Mouse (Mus musculus) neural tube, embryonic 15.5 days (tissue): ENCODE results near the gene Defa23. TPM values are rescaled to one million over a fixed set of nuclear protein-coding genes. Genes with fewer than 3 reads are reported as not detected.
"Not testable (repeated sequence)": the region's sequence is repeated elsewhere in the genome, so short reads cannot be mapped to it uniquely, and the experiment has no call there.

Source experiments
- ATAC-seq: fragments of 200-750 bp; cut with Nextera tagmentation; 2 replicates; pipeline ENCODE4 v1.8.0; 2017; ENCODE audit warnings: mild to moderate bottlenecking, moderate TSS enrichment, moderate library complexity; ENCODE audit not compliant: low FRiP score
- H3K27ac ChIP-seq: fragments of 300-500 bp; sonication (generic); replicated peaks from 2 replicates; pipeline ENCODE4 v1.5.1; 2015; ENCODE audit warnings: mild to moderate bottlenecking, inconsistent platforms
- H3K27me3 ChIP-seq: fragments of 300-500 bp; sonication (generic); replicated peaks from 2 replicates; pipeline ENCODE4 v1.6.1; 2015; ENCODE audit warnings: inconsistent platforms
- H3K36me3 ChIP-seq: fragments of 300-500 bp; sonication (generic); 2 replicates; pipeline ENCODE4 v1.6.1; 2015; ENCODE audit warnings: inconsistent platforms
- H3K4me1 ChIP-seq: fragments of 300-500 bp; sonication (generic); 2 replicates; pipeline ENCODE4 v1.6.1; 2015; ENCODE audit warnings: inconsistent platforms
- H3K4me2 ChIP-seq: fragments of 300-500 bp; sonication (generic); 2 replicates; pipeline ENCODE4 v1.6.1; 2015; ENCODE audit warnings: inconsistent platforms, mild to moderate bottlenecking, moderate library complexity
- H3K4me3 ChIP-seq: fragments of 300-500 bp; sonication (generic); replicated peaks from 2 replicates; pipeline ENCODE4 v1.5.1; 2015; ENCODE audit warnings: mild to moderate bottlenecking, inconsistent platforms
- H3K9ac ChIP-seq: fragments of 300-500 bp; sonication (generic); replicated peaks from 2 replicates; pipeline ENCODE4 v1.6.1; 2015; ENCODE audit warnings: mild to moderate bottlenecking, inconsistent platforms
- H3K9me3 ChIP-seq: fragments of 300-500 bp; sonication (generic); replicated peaks from 2 replicates; pipeline ENCODE4 v1.6.1; 2016; ENCODE audit warnings: inconsistent platforms
- WGBS: fragments of 180-500 bp; shearing (Covaris S2); methylation state at CpG from one replicate; pipeline ENCODE4 v1.1.7; 2015; ENCODE audit warnings: mixed read lengths; 5-methylcytosine and 5-hydroxymethylcytosine counted together
- polyA plus RNA-seq: library from polyadenylated mRNA; unstranded; fragments of >200 nt; fragmentation: Nextera tagmentation; extraction: Ambion mirVana; gene quantifications from 2 replicates; pipeline ENCODE4 v1.2.1, GENCODE M21; 2015

Defa23 gene
- polyA plus RNA-seq, result not detected in 2 replicates

- not testable (repeated sequence) for ATAC-seq, H3K27me3 ChIP-seq, H3K9me3 ChIP-seq, H3K4me1 ChIP-seq, H3K27ac ChIP-seq, H3K4me2 ChIP-seq, H3K9ac ChIP-seq, H3K4me3 ChIP-seq, H3K36me3 ChIP-seq
- WGBS, result no CpG with 5 or more reads among the region's 1 CpGs
These were observed at the start of gene Defa23 for GRCm38 (mm10) chr8:21054747-21055146. TSS of gene Defa23 (plus strand) at chr8:21055047.

GRCm38 (mm10) chr8:21006801-21007200, 48.0 kb upstream of the Defa23 start:
- 34% methylated on average over 1 of the region's 1 CpGs for WGBS
- Histone ChIP-seq H3K4me1 (no peaks in the 10 kb centered on the region), H3K9ac (no peak overlapping the region)

GRCm38 (mm10) chr8:21008578-21008977, 46.3 kb upstream of the Defa23 start:
- not testable (repeated sequence) for H3K4me2 ChIP-seq, H3K9ac ChIP-seq, ATAC-seq, H3K27ac ChIP-seq, H3K27me3 ChIP-seq, H3K4me1 ChIP-seq, H3K4me3 ChIP-seq, H3K36me3 ChIP-seq
- 52% methylated on average over 6 of the region's 6 CpGs for WGBS
- H3K9me3 ChIP-seq, result peaks cover 10% of the 10 kb centered on the region

More at GRCm38 (mm10) chr8:21006801-21007200, 48.0 kb upstream of the Defa23 start:
- Histone ChIP-seq H3K36me3 (no peaks in the 10 kb centered on the region), H3K4me3 (no peak overlapping the region), H3K9me3 (peaks cover 6% of the 10 kb centered on the region), H3K27ac (no peak overlapping the region), H3K4me2 (no peak overlapping the region), H3K27me3 (no peaks in the 10 kb centered on the region)
- ATAC-seq, result no peak

GRCm38 (mm10) chr8:21010548-21010947, 44.3 kb upstream of the Defa23 start:
- ATAC-seq, H3K4me2 ChIP-seq, H3K27ac ChIP-seq, H3K9ac ChIP-seq, H3K36me3 ChIP-seq, H3K4me3 ChIP-seq, H3K4me1 ChIP-seq, H3K27me3 ChIP-seq: not testable (repeated sequence)
- WGBS, result 81% methylated on average over 1 of the region's 1 CpGs
- H3K9me3 ChIP-seq, result peaks cover 10% of the 10 kb centered on the region

GRCm38 (mm10) chr8:21025245-21025644, 29.6 kb upstream of the Defa23 start, which contains the start of gene Defa21:
TSS of gene Defa21 (plus strand) at chr8:21025545.
- not testable (repeated sequence) for H3K27ac ChIP-seq, H3K9me3 ChIP-seq, H3K9ac ChIP-seq, H3K36me3 ChIP-seq, H3K4me3 ChIP-seq, H3K4me1 ChIP-seq, ATAC-seq, H3K27me3 ChIP-seq, H3K4me2 ChIP-seq
- WGBS, result no CpG with 5 or more reads among the region's 1 CpGs

- 92% methylated on average over 1 of the region's 1 CpGs for WGBS
- H3K9me3 ChIP-seq, H3K4me1 ChIP-seq, H3K9ac ChIP-seq, H3K36me3 ChIP-seq, H3K4me2 ChIP-seq, ATAC-seq, H3K4me3 ChIP-seq, H3K27me3 ChIP-seq, H3K27ac ChIP-seq: not testable (repeated sequence)
These were observed 9.9 kb downstream of the Defa23 start, which contains the start of gene Defa35 for GRCm38 (mm10) chr8:21064738-21065137. TSS of gene Defa35 (plus strand) at chr8:21065038.

GRCm38 (mm10) chr8:21084142-21084541, 29.3 kb downstream of the Defa23 start, which contains the start of gene Defa25:
TSS of gene Defa25 (plus strand) at chr8:21084442.
- H3K9ac ChIP-seq, H3K4me3 ChIP-seq, H3K4me2 ChIP-seq, H3K27me3 ChIP-seq, H3K4me1 ChIP-seq, H3K36me3 ChIP-seq, H3K9me3 ChIP-seq, ATAC-seq, H3K27ac ChIP-seq: not testable (repeated sequence)

- Histone ChIP-seq H3K9ac (no peak overlapping the region), H3K9me3 (0 out of 2 replicates have a peak, but pooled peaks cover 3% of the 10 kb centered on the region), H3K4me2 (no peak overlapping the region), H3K36me3 (no peaks in the 10 kb centered on the region), H3K4me3 (no peak overlapping the region), H3K27me3 (no peaks in the 10 kb centered on the region), H3K4me1 (no peaks in the 10 kb centered on the region), H3K27ac (no peak overlapping the region)
- ATAC-seq, result no peak
- WGBS, result 45% methylated on average over 4 of the region's 4 CpGs
These were observed 38.3 kb downstream of the Defa23 start for GRCm38 (mm10) chr8:21093106-21093505.

GRCm38 (mm10) chr8:21095950-21096349, 41.1 kb downstream of the Defa23 start, which contains the start of gene Gm14851:
TSS of gene Gm14851 (minus strand) at chr8:21096050.
- not testable (repeated sequence) for ATAC-seq, H3K4me1 ChIP-seq, H3K36me3 ChIP-seq, H3K9me3 ChIP-seq, H3K9ac ChIP-seq, H3K27ac ChIP-seq, H3K4me3 ChIP-seq, H3K4me2 ChIP-seq, H3K27me3 ChIP-seq
- WGBS, result no CpG with 5 or more reads among the region's 2 CpGs

Other genes starting within 250 kb of the Defa23 start
- gene Defb33, start 162.4 kb upstream of the Defa23 start, polyA plus RNA-seq, result not detected in 2 replicates
- gene Gm15056, start 152.4 kb upstream of the Defa23 start, polyA plus RNA-seq, result not detected in 2 replicates
- not detected in 2 replicates for gene Gm6040, start 133.0 kb upstream of the Defa23 start, polyA plus RNA-seq
- not detected in 2 replicates for gene AY761185, start 110.3 kb upstream of the Defa23 start, polyA plus RNA-seq
- not detected in 2 replicates for gene Defa21, start 29.5 kb upstream of the Defa23 start, polyA plus RNA-seq
- not detected in 2 replicates for gene Defa35, start 10.0 kb downstream of the Defa23 start, polyA plus RNA-seq
- not detected in 2 replicates for gene Defa25, start 29.4 kb downstream of the Defa23 start, polyA plus RNA-seq
- gene Gm14851, start 41.0 kb downstream of the Defa23 start, polyA plus RNA-seq, result not detected in 2 replicates
- gene Defa30, start 79.6 kb downstream of the Defa23 start, polyA plus RNA-seq, result not detected in 2 replicates
- not detected in 2 replicates for gene Defa22, start 107.2 kb downstream of the Defa23 start, polyA plus RNA-seq
- gene Defa31, start 136.6 kb downstream of the Defa23 start, polyA plus RNA-seq, result not detected in 2 replicates
- not detected in 2 replicates for gene Gm15293, start 146.5 kb downstream of the Defa23 start, polyA plus RNA-seq
- gene Gm15292, start 194.7 kb downstream of the Defa23 start, polyA plus RNA-seq, result not detected in 2 replicates